Mouse (Mus musculus): Measurements from ENCODE around the gene Mfge8.

Mfge8 gene

GRCm38 (mm10) chr7:79130843-79131444 lies 17.9 kb downstream of the Mfge8 start, which contains the start of gene Hapln3:
Gene Hapln3 (minus strand): TSS chr7:79131018.
- intact Hi-C loops (cut with DNase I) = no loop called here

- intact Hi-C loops (cut with DNase I) = no loop called here
Observed at GRCm38 (mm10) chr7:79130385-79130784, 18.5 kb downstream of the Mfge8 start.

GRCm38 (mm10) chr7:79129883-79130282 lies 19.0 kb downstream of the Mfge8 start:
- intact Hi-C loops (cut with DNase I) = no loop called here

GRCm38 (mm10) chr7:79123465-79123864 lies 25.4 kb downstream of the Mfge8 start:
- intact Hi-C loops (cut with DNase I) = no loop called here

- intact Hi-C loops (cut with DNase I) = no loop called here
Observed at GRCm38 (mm10) chr7:79113848-79114247, 35.0 kb downstream of the Mfge8 start.

GRCm38 (mm10) chr7:79096492-79096891 lies 52.4 kb downstream of the Mfge8 start:
- intact Hi-C loops (cut with DNase I) = no loop called here

GRCm38 (mm10) chr7:79089111-79089510 lies 59.7 kb downstream of the Mfge8 start:
- intact Hi-C loops (cut with DNase I) = loop anchor here (10.0 kb wide), 1 partner anchor 294 kb away; no protein-coding TSS in a partner anchor
